ENCODE assay signal across 9 mouse cellular contexts in genomic region chr3:88220842-88221241, GRCm38 (mm10). TPM values are rescaled to one million over a fixed set of nuclear protein-coding genes. Genes with fewer than 3 reads are reported as not detected.
DNase-seq lines count a peak whose midpoint lies in the region; TF ChIP-seq lines count a peak whose summit lies in the region.
"Had no signal": no experiment of that assay in that cellular context is flagged by ENCODE, and none has a peak within 500 bp of the region (broad histone marks: within the 10 kb centered on the region; RNA-seq: fewer than 3 reads in every experiment).

No protein-coding gene starts in this region.

- intact Hi-C loops in gastrocnemius, adult 2 months (cut with DNase I): no loop called here

- no peaks in the 10 kb centered on the region for H3K27me3 ChIP-seq in cerebellum, adult 2 months (ENCODE audit: control insufficient read depth, insufficient read depth, low read length)

- TF ChIP-seq POLR2A in cerebellum, adult 2 months (IDR thresholded peaks at IDR 0.05; ENCODE audit: borderline replicate concordance, insufficient read depth, low read length): no peak

- H3K4me1 ChIP-seq in cerebellum, adult 2 months (ENCODE audit: control insufficient read depth, insufficient read depth, low read length): peaks cover 58% of the 10 kb centered on the region

- WGBS in cerebellum, adult 2 months: 25% methylated on average over 6 of the region's 6 CpGs

- H3K4me3 ChIP-seq in cerebellum, adult 2 months (replicated peaks; ENCODE audit: insufficient read depth, low read depth, low read length): no peak overlapping the region
- H3K4me3 ChIP-seq in gastrocnemius, adult 2 months: no peak overlapping the region
- H3K4me3 ChIP-seq: stomach, embryonic 15.5 days had no signal

- no peak for DNase-seq in cerebellum, adult 2 months
- DNase-seq in cerebellum, postnatal 14 days: no peak
- DNase-seq in adrenal gland, postnatal 25 days: peak; percentile 83
- DNase-seq in gastrocnemius, adult 2 months: peak; percentile 70
- DNase-seq in kidney, adult 8-10 months: peak; percentile 48 to 68
- DNase-seq in lung, postnatal 4 days: peak; percentile 76 to 82
- peak; percentile 24 to 45 for DNase-seq in spleen, postnatal 14 days (ENCODE audit: low spot score in 2 of 2)
- no peak for DNase-seq in cerebellum, adult 9-11 months

- no peak for TF ChIP-seq CTCF in cerebellum, adult 2 months (IDR thresholded peaks at IDR 0.05; ENCODE audit: borderline replicate concordance, insufficient read depth, low read depth, low read length)
- TF ChIP-seq CTCF in gastrocnemius, adult 2 months (IDR thresholded peaks at IDR 0.05): peak; percentile 24; the same call in 1 of the 2 replicates

- H3K27ac ChIP-seq in cerebellum, adult 2 months (ENCODE audit: insufficient read depth, low read length): peak overlapping the region; percentile 10; the same call in 1 of the 2 replicates
- no peak overlapping the region for H3K27ac ChIP-seq in gastrocnemius, adult 2 months
- H3K27ac ChIP-seq: stomach, embryonic 15.5 days had no signal

RNA-seq across cellular contexts. Expression of gene Rhbg, which starts 33.7 kb away (rescaled TPM):
- 0.08 and 0.17 TPM in 2 replicates for polyA plus RNA-seq in cerebellum, adult 2 months (2012; rRNA removed)
- 4.0 and 4.4 TPM in 2 replicates for total RNA-seq in adrenal gland, postnatal 25 days (2021)
- not detected for total RNA-seq in gastrocnemius, adult 2 months (2021)

Comparison
In these comparisons a context has a peak if more than half of its experiments do, and no peak if none do; other contexts are left out.
1. DNase-seq: peak in adrenal gland, postnatal 25 days (single experiment), gastrocnemius, adult 2 months (single experiment), kidney, adult 8-10 months (2 of 2), lung, postnatal 4 days (2 of 2) and spleen, postnatal 14 days (2 of 2); none in cerebellum, adult 2 months (0 of 2), cerebellum, postnatal 14 days (0 of 2) and cerebellum, adult 9-11 months (single experiment).